Mouse (Mus musculus): ENCODE measurements at regions not wholly inside any gene's neighbourhood (a gene's known extent, or its start where the extent isn't known, plus 50 kb on each side); places are given as distances from the start of the nearest gene placed in this dataset.

DNA sequence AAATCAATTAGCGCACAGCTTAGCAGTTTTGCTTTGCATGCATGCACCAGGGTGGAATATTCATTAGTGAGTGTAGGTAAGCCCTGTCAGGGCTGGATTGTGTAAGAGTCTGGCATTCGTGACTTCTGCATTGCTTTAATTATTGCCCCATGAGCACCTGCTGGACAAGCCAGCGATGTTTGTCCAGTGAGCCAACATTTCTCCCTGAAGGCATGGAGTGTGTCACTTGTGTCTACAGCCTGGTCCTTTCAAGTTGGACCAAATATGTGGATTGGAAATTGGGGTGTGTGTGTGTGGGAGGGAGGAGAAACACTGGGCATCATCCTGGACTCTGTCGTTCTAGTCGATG is 115.9 kb downstream of the Evx1 start:
- no peak for DNase-seq (ENCODE audit: low spot score in 2 of 2)

DNA sequence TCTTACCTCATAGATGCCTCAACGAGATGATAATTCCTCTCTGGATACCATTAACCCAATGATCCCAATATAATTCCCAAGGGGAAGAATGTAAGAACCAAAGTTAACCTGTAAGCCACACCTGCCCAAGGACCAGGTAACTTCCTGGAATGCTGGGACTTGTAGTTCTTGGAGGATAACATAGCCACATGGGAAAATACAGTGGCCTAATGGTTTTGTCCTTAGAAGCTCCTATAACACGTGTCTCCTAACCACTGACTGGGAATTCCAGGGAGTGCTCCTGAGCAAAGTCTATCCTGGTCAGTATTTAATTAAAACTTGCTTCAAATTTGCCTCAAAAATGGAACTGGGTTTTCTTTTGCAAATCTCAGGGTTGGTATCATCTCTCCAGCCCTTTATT is 119.9 kb downstream of the Evx1 start:
- no peak for DNase-seq (ENCODE audit: low spot score in 2 of 2)

DNA sequence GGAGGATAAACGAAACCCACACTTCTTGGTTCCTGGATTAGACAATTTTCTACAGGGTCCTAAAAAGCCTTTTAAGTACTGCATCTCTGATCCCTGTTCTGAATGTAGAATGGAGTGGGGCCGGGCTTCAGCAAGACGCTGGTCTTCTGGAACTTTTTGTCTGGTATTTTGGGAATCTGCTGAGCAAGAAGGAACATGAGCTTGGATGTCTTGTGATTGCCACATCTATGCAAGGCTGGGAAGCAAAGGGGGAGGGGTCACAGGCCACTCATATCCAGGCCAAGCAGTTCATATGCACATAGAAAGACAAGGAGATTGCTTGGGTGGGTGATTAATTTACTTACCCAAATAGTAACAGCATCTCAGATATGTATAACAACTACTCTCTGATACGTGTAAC is 121.5 kb downstream of the Evx1 start:
- DNase-seq (ENCODE audit: low spot score in 2 of 2): no peak

DNA sequence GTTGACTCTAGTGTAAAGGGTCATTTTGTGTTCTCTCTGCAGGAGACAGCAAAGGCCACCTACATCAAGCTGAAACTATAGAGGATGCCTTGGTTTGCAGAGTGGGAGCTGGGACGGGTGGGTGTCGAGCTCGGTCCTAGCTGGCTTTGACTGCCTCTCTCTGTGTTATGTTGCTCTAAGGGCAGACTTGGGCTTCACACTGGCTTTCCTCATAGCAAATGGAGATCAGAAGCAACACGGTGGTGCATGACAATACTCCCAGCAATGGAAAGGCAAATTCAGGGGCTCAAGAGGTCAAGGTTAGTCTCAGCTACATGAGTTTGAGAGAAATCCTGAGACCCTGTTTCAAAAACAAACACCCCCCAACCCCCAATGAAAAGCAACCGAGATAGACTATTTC is 122.1 kb downstream of the Evx1 start:
- DNase-seq (ENCODE audit: low spot score in 2 of 2): no peak

GRCm38 (mm10) chr6:52438366-52438765 is 125.1 kb downstream of the Evx1 start:
- peak; percentile 25 to 58 for DNase-seq (ENCODE audit: low spot score in 2 of 2)

DNA sequence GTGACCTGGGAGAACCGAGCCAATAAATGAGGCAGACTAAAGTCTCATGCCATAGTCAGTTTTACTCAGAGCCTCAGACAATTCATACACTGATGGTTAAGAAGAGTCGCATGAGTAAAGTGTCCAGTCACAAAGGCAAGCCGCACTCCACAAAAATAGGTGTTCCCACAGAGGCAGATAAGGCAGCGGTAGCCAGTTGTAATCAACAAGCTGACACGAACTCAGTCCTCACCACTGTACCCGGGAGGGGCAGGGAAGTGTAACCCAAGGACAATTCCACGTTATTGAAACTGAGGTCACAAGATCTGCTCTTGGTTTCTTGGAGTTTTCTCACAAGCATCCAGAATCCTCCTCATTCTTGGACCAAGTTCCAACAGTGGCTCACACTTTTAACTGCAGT is 125.9 kb downstream of the Evx1 start:
- DNase-seq (ENCODE audit: low spot score in 2 of 2): peak in 1 of 2 experiments; percentile 18

GRCm38 (mm10) chr6:52440160-52440559 is 126.9 kb downstream of the Evx1 start:
- no peak for DNase-seq (ENCODE audit: low spot score in 2 of 2)

DNA sequence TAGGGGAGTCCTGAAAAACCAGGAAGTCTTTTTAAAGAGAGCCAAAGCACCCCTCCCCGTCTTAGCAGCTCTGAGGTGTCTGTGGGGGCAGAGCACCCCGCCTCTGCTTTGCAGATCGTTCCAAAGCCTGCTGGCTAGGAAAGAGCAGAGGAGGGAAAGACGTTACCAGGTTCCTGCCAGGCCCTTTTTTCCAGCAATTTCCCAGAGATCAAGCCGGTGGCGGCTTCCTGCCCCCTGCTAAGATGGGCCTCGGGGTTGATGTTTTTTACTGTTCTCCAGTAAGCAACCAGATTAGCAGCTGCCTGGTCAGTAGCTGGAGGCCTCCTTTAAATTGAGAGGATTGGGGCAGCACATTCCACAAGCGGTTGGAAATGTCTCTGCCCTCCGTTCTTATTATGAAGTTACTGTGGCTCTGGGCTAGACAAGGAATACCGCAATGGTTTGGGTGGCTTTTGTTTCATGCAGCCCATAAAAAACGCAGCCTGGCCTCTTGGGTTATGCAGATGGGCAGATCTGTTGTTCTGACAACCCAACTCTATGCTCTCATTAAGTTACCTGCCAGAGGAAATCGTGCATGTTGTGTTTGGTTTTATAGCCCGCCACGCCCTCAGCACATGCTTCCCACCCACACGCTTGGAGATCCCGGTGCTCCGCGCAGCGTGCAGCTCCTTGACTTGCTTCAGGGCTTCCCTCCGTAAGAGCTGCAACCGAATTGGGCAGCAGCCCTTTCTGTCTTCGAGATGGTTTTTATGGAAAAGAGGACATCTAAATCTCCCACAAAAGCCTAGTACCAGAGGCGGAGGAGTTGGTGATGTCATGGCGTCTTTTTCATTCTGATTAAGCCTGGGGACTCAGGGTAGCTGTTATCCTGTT is 130.1 kb downstream of the Evx1 start:
- DNase-seq (ENCODE audit: low spot score in 2 of 2): no peak

DNA sequence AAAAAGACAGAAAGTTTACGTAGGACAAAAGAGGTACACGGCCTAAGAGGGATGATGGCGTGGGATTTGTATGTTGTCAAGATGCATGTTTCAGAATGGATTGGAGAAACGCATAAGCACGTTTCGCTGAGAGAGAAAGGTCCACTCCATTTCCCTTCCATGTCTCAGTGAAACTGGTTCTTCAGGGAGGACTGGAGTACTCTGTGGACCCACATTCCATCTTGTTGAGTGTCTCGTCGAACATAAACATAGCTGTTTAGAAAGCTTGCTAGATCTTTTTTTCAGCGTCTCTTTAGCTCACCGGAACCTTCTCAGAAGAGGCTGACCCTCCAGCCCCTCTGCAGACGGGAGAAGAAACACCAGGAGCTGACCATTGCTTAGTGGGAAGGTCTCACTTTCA is 145.5 kb downstream of the Evx1 start:
- DNase-seq (ENCODE audit: low spot score in 2 of 2): no peak

DNA sequence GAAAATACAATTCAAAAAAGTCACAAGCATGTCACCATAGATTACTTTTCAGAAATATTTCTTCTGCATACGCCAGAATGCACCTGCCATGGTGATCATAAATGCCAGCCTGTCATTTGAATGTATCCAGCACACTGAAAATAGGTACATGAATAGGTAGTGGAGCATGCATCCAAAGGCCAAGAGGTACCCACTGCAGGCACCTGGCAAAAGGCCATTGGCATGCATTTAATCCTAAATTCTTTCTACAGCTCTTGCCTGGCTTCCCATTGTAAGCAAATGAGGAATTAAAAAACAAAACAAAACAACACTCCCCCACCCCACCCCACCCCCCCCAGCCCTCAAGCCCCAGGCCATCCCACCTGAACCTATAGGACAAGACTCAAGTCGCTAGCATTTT is 147.9 kb downstream of the Evx1 start:
- DNase-seq (ENCODE audit: low spot score in 2 of 2): no peak

GRCm38 (mm10) chr6:52463369-52463768 is 150.1 kb downstream of the Evx1 start:
- no peak for DNase-seq (ENCODE audit: low spot score in 2 of 2)

DNA sequence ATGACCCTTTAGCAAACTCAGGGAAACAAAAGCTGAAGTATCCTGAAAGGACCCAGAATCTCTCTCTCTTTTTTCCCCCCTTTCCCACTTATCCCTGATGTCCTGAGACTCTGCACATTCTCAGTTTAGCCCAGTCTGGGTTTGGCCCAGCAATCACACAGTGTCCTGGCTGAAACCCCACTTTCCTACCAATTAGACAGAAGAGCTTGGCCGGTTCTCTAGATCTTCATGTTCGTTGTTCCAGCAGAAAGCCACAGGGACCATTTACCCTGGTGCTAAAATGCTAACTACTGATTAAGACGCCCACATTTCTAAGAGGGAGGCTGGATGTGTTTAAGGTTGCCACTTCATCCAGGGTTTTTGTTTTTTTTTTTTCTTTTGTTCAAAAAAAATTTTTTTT is 151.3 kb downstream of the Evx1 start:
- DNase-seq (ENCODE audit: low spot score in 2 of 2): peak; percentile 22 to 26

- DNase-seq (ENCODE audit: low spot score in 2 of 2): no peak
These were observed 152.7 kb downstream of the Evx1 start for GRCm38 (mm10) chr6:52465834-52466525.

DNA sequence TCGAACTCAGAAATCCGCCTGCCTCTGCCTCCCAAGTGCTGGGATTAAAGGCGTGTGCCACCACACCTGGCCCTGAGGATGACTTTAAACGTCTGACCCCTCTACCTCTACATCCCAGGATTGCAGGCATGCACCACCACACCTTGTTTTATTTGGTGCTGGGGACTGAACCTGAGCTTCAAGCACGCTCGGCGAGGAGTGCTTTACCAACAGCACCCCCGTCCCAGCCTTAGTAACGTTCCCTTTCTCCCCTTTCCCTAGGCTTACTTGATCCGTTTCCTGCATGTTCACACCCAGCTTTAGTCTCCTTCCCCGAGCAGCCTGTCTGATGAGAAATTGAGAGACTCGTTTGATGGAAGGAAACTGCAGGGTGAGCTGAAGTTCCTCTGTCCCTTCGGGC is 157.5 kb downstream of the Evx1 start:
- no peak for DNase-seq (ENCODE audit: low spot score in 2 of 2)

DNA sequence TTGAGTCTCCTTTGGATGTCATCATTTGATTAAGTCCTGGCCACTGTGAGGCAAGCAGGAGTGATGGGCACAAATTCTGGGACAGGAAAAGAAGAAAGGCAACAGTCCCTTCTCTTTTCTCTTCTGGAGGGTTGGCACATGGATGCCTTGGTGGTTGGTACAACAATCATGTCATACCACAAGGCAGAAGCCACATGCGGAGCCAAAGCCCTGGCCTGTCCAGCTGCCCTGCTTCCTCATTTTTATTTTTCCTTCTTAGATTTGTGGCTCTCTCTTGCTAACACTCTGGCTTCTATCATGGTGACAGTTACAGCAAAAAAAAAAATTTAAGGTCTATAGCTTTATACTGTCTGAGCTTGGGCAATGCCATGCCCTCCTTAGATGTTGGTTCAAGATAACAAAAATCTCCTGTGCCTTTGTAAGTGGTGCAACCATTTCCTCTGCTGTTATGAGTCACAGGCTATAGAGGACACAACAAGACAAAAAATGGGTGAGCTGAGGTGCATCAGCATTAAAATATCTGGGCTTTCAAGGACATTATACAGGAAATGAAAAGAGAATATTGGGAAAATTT is 158.2 kb downstream of the Evx1 start:
- DNase-seq (ENCODE audit: low spot score in 2 of 2): no peak

DNA sequence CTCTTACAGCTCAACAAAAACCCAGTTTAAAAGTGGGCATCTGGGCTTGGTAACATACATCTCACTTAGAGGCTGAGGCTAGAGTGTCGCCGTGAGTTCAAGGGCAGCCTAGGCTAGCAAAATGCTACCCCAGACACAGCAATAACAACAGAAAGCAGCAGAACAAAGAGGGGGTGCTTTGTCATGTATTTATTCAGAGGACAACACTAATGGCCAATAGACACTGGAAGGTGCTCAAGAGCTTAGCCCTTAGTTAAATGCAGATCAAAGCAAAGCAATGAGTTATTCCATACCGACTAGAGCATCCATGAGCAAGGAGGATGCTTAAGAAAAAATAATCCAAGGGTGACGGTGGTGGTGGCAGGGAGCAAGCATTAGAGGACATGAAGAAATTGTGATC is 158.7 kb downstream of the Evx1 start:
- DNase-seq (ENCODE audit: low spot score in 2 of 2): no peak

DNA sequence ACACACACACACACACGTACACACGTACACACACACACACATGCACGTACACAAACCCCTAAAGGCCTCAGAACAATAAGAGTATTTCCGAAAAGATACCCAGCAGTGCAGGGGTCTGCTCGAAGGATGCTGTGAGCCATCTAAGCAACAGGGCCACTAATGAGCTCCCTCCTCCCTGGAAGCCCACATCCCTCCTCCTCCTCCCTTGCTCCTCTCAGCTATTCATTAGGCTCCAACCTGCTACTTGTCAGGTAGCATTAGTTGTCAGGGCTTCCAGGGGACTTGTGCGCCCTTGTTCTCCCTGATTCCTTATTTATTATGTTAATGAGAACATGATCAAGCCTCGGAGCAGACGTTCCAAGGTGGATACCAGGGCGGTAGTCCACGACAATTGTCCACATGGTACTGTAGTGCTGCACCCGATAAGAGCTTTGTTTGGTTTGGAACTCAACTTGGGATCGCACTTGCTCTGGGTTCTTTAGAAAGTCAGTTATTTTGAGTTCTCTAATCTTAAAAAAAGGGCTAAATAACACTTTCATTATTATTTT is 159.8 kb downstream of the Evx1 start:
- no peak for DNase-seq (ENCODE audit: low spot score in 2 of 2)

GRCm38 (mm10) chr6:52473924-52474323 is 160.6 kb downstream of the Evx1 start:
- DNase-seq (ENCODE audit: low spot score in 2 of 2): no peak

GRCm38 (mm10) chr6:52475676-52476075 is 162.4 kb downstream of the Evx1 start:
- no peak for DNase-seq (ENCODE audit: low spot score in 2 of 2)

DNA sequence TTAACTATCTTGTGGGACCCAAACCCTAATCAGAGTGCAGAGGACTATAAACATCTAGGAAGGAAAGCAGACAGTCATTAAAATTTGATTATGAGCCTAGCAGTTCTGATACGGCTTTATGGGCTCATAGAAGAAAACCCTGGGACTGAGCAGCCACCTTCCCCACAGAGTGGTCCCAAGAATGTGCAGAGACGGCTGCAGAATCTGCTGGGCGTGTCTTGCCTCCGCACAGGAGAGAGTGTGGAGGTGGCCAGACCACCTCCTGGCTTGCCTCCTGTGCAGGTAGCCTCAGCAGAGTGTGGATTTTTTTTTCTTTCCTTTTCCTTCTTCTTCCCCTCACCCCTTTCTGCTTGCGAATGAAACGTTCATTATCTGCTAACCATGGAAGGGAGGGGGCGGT is 163.3 kb downstream of the Hibadh start:
- DNase-seq (ENCODE audit: low spot score in 2 of 2): no peak

DNA sequence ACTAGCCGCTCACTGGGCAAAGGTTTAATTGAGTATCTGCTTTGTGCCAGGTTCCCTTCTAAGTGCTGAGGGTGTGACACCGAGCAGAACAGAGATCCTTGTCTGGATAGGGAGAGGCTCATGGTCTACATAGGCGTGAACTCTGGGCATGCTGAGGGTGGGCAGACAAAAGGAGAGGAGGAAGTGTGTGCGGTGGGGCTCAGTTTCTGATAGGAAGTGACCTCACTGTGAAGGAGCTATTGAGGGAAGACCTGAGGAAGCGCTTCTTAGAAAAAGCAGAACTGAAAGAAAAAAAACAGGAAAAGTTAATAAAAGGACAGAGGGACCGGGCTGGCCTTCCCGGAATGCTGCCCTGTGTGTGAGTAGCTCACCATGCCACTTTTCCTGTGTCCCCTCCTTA is 162.8 kb downstream of the Hibadh start:
- peak; percentile 48 to 66 for DNase-seq (ENCODE audit: low spot score in 2 of 2)

DNA sequence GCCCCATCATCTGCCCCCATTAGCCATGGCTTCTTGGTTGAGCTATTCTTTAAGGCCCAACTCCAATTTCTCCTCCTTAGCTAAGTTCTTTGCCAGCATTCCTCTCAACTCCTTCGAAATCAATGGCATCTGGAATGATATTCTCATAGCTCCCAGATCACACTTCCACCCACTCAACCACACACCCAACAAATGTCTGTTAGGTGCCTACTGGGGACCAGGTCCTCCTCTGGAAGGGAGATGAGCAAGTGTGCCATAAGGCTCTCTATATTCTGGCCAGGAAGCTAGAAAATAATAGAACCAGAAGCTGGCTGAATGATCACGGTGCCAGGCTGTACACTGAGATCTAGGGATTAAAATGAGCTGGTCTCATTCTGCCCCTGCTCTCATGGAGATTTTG is 161.6 kb downstream of the Hibadh start:
- DNase-seq (ENCODE audit: low spot score in 2 of 2): no peak

- peak; percentile 35 to 42 for DNase-seq (ENCODE audit: low spot score in 2 of 2)
These were observed 161.0 kb downstream of the Hibadh start for GRCm38 (mm10) chr6:52479200-52479599.
